Mouse (Mus musculus) CD8-positive naive resting alpha-beta T cell, adult 57 days (primary cell): ENCODE results near the gene Ogfod2. TPM values are rescaled to one million over a fixed set of nuclear protein-coding genes. Genes with fewer than 3 reads are reported as not detected.

Experiments used
- total RNA-seq: library from RNA; stranded (reverse); gene quantifications from one replicate; pipeline ENCODE4 v1.2.4, GENCODE M21; 2023

Ogfod2 gene
- total RNA-seq = 17.5 TPM

DNA sequence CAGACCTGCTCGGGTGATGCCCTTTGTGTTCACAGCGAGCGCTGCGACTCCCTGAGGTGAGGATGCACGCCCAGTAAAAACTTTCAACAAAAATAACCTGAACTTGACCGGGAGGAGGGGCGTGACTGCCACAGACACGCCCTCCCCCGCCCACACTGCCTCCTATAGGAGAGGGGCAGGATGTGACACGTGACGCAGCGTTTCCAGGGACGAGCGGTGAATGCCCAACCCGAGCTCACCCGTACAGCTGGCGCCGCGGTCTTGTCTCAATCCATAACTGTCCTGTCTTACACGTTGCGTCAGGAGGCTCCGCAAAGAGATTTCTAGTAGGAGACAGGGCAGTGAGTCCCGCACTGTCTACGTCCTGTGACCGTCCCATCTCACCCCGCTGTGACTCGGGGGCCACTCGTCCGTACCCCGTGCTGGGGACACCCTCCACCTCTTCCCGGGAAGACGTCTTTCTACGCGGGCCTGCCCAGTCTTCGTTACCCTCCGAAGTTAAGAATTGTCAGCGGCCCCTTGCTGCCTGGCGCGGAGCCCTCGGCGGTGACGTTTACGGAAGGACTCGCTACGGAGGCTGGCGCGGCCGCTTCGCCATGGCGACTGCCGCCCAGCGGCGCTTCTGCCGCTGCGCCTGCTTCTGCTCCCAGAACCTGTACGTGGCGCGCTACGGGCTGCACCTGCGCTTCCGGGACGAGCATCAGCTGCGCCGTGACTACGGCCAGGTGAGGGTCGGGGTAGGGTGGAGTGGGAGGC is at the start of gene Ogfod2:
Ogfod2 (plus strand) TSS at position 556 of the 756 bp plus-strand sequence.

DNA sequence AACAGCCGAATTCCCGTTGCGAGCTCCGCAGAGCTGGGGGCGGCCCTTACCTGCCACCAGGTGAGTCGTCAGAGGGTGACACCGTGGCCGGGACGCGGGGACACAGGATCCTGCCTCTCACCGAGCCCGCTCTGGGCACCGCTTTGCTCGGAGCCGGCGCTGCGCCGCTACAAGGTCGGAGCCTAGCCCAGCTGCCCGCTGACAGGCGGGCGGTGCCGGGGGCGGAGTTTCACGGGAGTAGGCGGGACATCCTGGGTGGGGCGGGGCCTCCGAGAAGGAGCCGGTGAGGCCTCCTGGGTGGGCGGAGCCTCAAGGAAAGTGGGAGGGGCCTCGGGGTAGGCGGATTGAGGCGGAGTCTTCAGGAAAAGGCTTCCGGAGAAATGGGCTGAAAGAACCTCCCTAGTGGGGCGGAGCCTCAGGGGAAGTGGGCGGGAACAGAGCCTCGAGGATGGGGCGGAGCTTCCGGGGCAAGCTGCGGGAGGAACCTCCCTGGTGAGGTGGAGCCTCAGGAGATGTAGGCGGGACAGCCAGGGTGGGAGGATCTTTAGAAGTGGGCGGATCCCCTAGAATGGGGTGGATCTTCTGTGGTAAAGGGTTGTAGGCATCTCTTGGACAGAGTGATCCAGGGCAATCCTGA is 16.4 kb upstream of the Ogfod2 start, which contains the start of gene Abcb9:
Abcb9 (minus strand) TSS at position 203 of the 637 bp plus-strand sequence.

DNA sequence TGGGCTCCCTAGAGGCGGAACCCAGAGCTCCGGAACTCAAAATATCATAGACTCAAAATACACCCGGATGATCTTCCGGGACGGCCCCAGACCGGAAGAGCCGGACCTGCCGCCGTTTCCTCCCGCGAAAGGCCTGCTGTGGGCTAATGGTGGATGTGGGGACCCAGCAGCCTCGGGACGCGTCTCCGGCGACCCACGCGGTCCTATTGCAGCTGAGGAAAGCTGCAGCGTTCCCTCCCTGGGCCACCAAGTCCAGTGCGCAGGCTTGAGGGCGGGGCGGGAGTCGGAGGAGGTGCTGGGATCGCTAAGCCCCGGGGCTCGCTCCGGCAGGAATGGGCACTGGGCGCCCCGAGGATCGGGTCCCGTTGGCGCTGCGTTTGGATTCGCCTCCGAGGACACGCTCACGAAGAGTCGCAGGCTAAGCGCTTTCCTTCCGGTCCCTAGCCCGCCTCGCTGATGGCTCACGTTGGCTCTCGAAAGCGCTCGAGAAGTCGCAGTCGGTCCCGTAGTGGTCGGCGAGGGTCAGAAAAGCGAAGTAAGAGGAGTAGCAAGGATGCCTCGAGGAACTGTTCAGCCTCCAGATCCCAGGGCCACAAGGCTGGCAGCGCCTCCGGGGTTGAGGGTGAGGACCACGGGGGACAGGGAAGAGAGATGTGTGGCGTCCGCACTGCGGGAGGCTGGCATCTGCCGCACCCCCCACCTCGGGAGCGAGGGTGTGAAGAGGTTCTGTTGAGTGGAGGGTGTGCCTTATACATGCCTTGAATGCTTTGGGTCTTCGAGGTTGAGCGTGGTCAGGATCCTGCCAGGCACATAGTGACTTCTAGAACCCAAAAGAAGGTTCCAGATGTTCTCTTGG is 4.1 kb downstream of the Ogfod2 start, which contains the start of gene Arl6ip4:
Arl6ip4 (plus strand) TSS at position 100 of the 856 bp plus-strand sequence.

Other genes starting within 250 kb of the Ogfod2 start
- 2.3 TPM for gene Hcar2, start 246.8 kb upstream of the Ogfod2 start, total RNA-seq
- not detected for gene Hcar1, start 232.3 kb upstream of the Ogfod2 start, total RNA-seq
- 41.4 TPM for gene Denr, start 205.1 kb upstream of the Ogfod2 start, total RNA-seq
- gene Gm43518, start 184.9 kb upstream of the Ogfod2 start, total RNA-seq = not detected
- 2.6 TPM for gene Ccdc62, start 181.6 kb upstream of the Ogfod2 start, total RNA-seq
- gene Hip1r, start 138.7 kb upstream of the Ogfod2 start, total RNA-seq = 48.9 TPM
- gene Vps37b, start 80.0 kb upstream of the Ogfod2 start, total RNA-seq = 907 TPM
- 20.5 TPM for gene Abcb9, start 16.5 kb upstream of the Ogfod2 start, total RNA-seq
- gene Arl6ip4, start 3.8 kb downstream of the Ogfod2 start, total RNA-seq = 37.0 TPM
- gene Pitpnm2, start 137.5 kb downstream of the Ogfod2 start, total RNA-seq = 88.9 TPM
- gene Mphosph9, start 215.7 kb downstream of the Ogfod2 start, total RNA-seq = 35.8 TPM
- 3.9 TPM for gene 2810006K23Rik, start 215.8 kb downstream of the Ogfod2 start, total RNA-seq